ENCODE assay signal across 8 mouse cellular contexts in the genomic region with DNA sequence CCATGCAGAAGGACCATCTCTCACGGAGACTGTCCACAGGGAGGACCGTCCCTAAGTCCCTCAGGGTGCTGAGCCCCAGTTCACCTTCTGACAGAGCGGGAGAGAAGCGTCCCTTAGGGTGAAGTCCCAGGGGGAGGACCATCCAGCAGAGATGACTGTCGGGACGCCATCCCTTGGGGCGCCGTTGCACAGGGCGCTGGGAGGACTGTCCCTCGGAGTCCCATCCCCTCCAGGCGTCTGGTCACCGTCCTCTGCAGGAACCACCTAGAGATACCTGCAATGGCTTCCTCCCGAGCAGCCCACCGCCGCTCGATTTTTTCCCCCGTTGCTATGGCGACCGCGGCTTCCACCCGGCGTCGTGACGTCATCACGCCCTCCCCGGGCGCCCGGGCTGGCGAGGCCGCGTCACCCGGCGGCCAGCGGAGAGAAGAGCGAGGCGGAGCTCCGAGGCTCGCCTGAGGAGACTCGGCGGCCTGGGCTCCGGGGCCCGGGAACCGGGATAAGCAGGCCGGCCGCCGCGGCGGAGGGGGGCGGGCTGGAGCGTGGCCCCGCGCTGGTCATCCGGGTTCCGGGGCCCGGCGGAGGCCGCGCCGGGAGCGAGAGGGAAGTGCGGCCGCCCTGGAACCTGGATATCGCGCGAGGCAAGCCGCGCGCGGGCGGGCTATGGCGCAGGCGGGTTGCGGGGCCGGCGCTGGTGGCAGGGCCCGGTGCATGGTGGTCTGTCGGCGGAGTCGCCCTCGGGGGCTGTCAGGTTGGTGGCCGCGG. TPM values are rescaled to one million over a fixed set of nuclear protein-coding genes. Genes with fewer than 3 reads are reported as not detected.
DNase-seq lines count a peak whose midpoint lies in the region; ATAC-seq and TF ChIP-seq lines count a peak whose summit lies in the region.

A gene (plus strand): TSS at position 355 of the 765 bp plus-strand sequence.

- no peaks in the 10 kb centered on the region for H3K36me3 ChIP-seq in hindbrain, postnatal 0 days (ENCODE audit: insufficient read depth, low read length)

- H3K9me3 ChIP-seq in hindbrain, postnatal 0 days (ENCODE audit: low read length), result no peaks in the 10 kb centered on the region

- peak; percentile 87 for DNase-seq in T-cell, adult 2 months (ENCODE audit: low spot score)
- DNase-seq in cerebellum, postnatal 36 days, result peak; percentile 89 to 92
- peak; percentile 95 for DNase-seq in gastrocnemius, adult 2 months
- peak; percentile 96 for DNase-seq in hindbrain, postnatal 0 days (ENCODE audit: low spot score)
- peak; percentile 92 to 93 for DNase-seq in left cerebral cortex, adult 2 months (ENCODE audit: extremely low spot score in 1 of 2, low spot score in 2 of 2)
- peak; percentile 88 to 89 for DNase-seq in right cerebral cortex, adult 2 months (ENCODE audit: low spot score in 2 of 2)
- peak; percentile 90 for DNase-seq in urinary bladder, postnatal 14 days (ENCODE audit: low spot score)

- no peak for TF ChIP-seq CTCF in gastrocnemius, adult 2 months (IDR thresholded peaks at IDR 0.05)
- TF ChIP-seq CTCF in hindbrain, postnatal 0 days (IDR thresholded peaks at IDR 0.05; ENCODE audit: low read depth), result no peak; the same call in 1 of the 2 replicates
- TF ChIP-seq CTCF in left cerebral cortex, adult 2 months (IDR thresholded peaks at IDR 0.05), result no peak

- under 1% methylated on average over 77 of the region's 82 CpGs for WGBS in hindbrain, postnatal 0 days

- H3K4me3 ChIP-seq in gastrocnemius, adult 2 months, result peak within 1 kb of the TSS; percentile 91
- peak within 1 kb of the TSS; percentile 85 for H3K4me3 ChIP-seq in hindbrain, postnatal 0 days (ENCODE audit: low read length)
- peak within 1 kb of the TSS; percentile 97 for H3K4me3 ChIP-seq in left cerebral cortex, adult 2 months

- ATAC-seq in hindbrain, postnatal 0 days, result peak; percentile 90
- ATAC-seq in megakaryocyte, adult 5-6 weeks (ENCODE audit: poor library complexity, severe bottlenecking), result peak; percentile 64

- H3K27ac ChIP-seq in gastrocnemius, adult 2 months, result peak within 1 kb of the TSS; percentile 98
- H3K27ac ChIP-seq in hindbrain, postnatal 0 days, result peak within 1 kb of the TSS; percentile 92
- peak within 1 kb of the TSS; percentile 97 for H3K27ac ChIP-seq in left cerebral cortex, adult 2 months

- no peaks in the 10 kb centered on the region for H3K27me3 ChIP-seq in hindbrain, postnatal 0 days (ENCODE audit: insufficient read depth, low read length)

- peak within 1 kb of the TSS; percentile 87 for H3K4me2 ChIP-seq in hindbrain, postnatal 0 days (ENCODE audit: low read depth, low read length)

- H3K9ac ChIP-seq in hindbrain, postnatal 0 days (replicated peaks; ENCODE audit: low read length), result peak within 1 kb of the TSS; percentile 98

- intact Hi-C loops in gastrocnemius, adult 2 months (cut with DNase I), result no loop called here
- intact Hi-C loops in left cerebral cortex, adult 2 months (cut with DNase I), result no loop called here

- peaks cover 4% of the 10 kb centered on the region; the same call in 1 of the 2 replicates for H3K4me1 ChIP-seq in hindbrain, postnatal 0 days (ENCODE audit: insufficient read depth, low read length)

RNA-seq across cellular contexts. Expression of the gene that starts here (rescaled TPM):
- total RNA-seq in gastrocnemius, adult 2 months (2021), result 10 to 100 TPM; 12.9 to 13.9 TPM
- total RNA-seq in hindbrain, postnatal 0 days (2014; rRNA removed), result 76.0 and 78.3 TPM in 2 replicates
- polyA plus RNA-seq in hindbrain, postnatal 0 days (2015; fragmentation: Nextera tagmentation; extraction: Ambion mirVana), result 37.7 and 39.3 TPM in 2 replicates
- total RNA-seq in left cerebral cortex, adult 2 months (2021), result 100 to 1,000 TPM; 107 to 130 TPM
- 4.2 and 6.4 TPM in 2 replicates for total RNA-seq in megakaryocyte, adult 5-6 weeks (2015)
- 7.1 and 8.1 TPM in 2 replicates for total RNA-seq in megakaryocyte, adult 5-6 weeks (2017)

Comparison
In these comparisons a context has a peak if more than half of its experiments do, and no peak if none do; other contexts are left out.
1. Peak in every context shown above with its lines: DNase-seq, ATAC-seq, H3K4me3 ChIP-seq and H3K27ac ChIP-seq.